In the genomic region with DNA sequence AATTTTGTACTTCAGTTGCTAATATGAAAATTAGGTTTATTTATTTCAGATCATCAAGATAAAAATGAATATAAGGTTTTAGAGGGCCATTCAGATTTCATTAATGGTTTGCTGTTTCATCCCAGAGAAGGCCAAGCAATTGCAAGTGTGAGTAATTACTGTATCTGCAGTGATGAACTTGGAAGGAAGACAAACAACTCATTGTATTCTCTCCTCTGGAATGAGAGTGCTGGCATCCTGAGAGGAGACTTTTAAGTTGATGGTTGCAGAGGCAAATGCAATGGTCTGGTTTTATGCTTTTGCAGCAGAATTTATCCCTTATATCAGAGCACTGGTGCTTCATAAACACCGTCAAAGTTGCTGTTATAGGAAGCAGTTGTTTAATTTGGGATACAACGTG, we compare ENCODE assay signal across 20 mouse cellular contexts. TPM values are rescaled to one million over a fixed set of nuclear protein-coding genes. Genes with fewer than 3 reads are reported as not detected.
A peak's percentile ranks its signal among the peaks of the same experiment; 100 is the strongest.
DNase-seq lines count a peak whose midpoint lies in the region; TF ChIP-seq lines count a peak whose summit lies in the region.
"Had no signal": no experiment of that assay in that cellular context is flagged by ENCODE, and none has a peak within 500 bp of the region (broad histone marks: within the 10 kb centered on the region; RNA-seq: fewer than 3 reads in every experiment).

No protein-coding gene starts in this region.

- no peak for TF ChIP-seq CTCF in layer of hippocampus, adult 2 months (conservative IDR thresholded peaks at IDR 0.05)

- no peak overlapping the region for H3K4me3 ChIP-seq in layer of hippocampus, adult 2 months

- intact Hi-C loops in heart, postnatal 10 days (cut with DNase I) = loop anchor here (5.0 kb wide), 1 partner anchor 92 kb away; no protein-coding TSS in a partner anchor

- H3K27ac ChIP-seq in layer of hippocampus, adult 2 months = 0 out of 2 replicates have a peak overlapping the region, but pooled peaks have one; percentile 8

- no peak for DNase-seq in layer of hippocampus, adult 2 months (ENCODE audit: low spot score in 2 of 2)
- DNase-seq in layer of hippocampus, adult 9-11 months = no peak
- DNase-seq in MN1 (ENCODE audit: low spot score) = peak; percentile 56
- DNase-seq in Muller cell, postnatal 12 days (ENCODE audit: inconsistent ontology term) = peak; percentile 82
- peak; percentile 12 for DNase-seq in brain, adult 2 months (ENCODE audit: low read depth, low spot score)
- DNase-seq in embryo, embryonic 10.5 days (ENCODE audit: low spot score) = no peak
- no peak for DNase-seq in heart, postnatal 10 days
- no peak for DNase-seq in thymus, postnatal 36 days
- DNase-seq: adrenal gland, adult 2 months; adrenal gland, adult 8-10 months; adrenal gland, postnatal 10 days; adrenal gland, postnatal 14 days; adrenal gland, postnatal 25 days; adrenal gland, postnatal 36 days; B cell, adult 2 months; cerebellum, adult 11 months; cerebellum, adult 11-12 months; cerebellum, adult 18-20 months; cerebellum, adult 2 months; cerebellum, adult 8-10 months had no signal

RNA-seq across cellular contexts. Expression of a gene that starts 27.2 kb away (rescaled TPM):
- total RNA-seq in layer of hippocampus, adult 2 months (2021) = 1 to 10 TPM; 2.7 to 3.5 TPM
- total RNA-seq in heart, postnatal 10 days (2021) = 1 to 10 TPM; 1.3 to 1.5 TPM

RNA-seq across cellular contexts. Expression of a gene that starts 45.9 kb away (rescaled TPM):
- total RNA-seq in layer of hippocampus, adult 2 months (2021) = 10 to 100 TPM; 92.7 to 99.2 TPM
- 10 to 100 TPM; 45.9 to 56.7 TPM for total RNA-seq in heart, postnatal 10 days (2021)

RNA-seq across cellular contexts. Expression of a gene that starts 46.0 kb away (rescaled TPM):
- total RNA-seq in layer of hippocampus, adult 2 months (2021) = 10 to 100 TPM; 15.2 to 15.6 TPM
- 1 to 10 TPM; 6.0 to 6.2 TPM for total RNA-seq in heart, postnatal 10 days (2021)

RNA-seq across cellular contexts. Expression of a gene that starts 46.0 kb away (rescaled TPM):
- 10 to 100 TPM in 1 of 2 experiments, 1 to 10 TPM in 1; 9.7 to 11.9 TPM for total RNA-seq in layer of hippocampus, adult 2 months (2021)
- total RNA-seq in heart, postnatal 10 days (2021) = 1 to 10 TPM; 4.5 to 5.1 TPM

Comparison
In these comparisons a context has a peak if more than half of its experiments do, and no peak if none do; other contexts are left out.
1. DNase-seq: peak in MN1 (single experiment), Muller cell, postnatal 12 days (single experiment) and brain, adult 2 months (single experiment); none in layer of hippocampus, adult 2 months (0 of 2), layer of hippocampus, adult 9-11 months (single experiment), embryo, embryonic 10.5 days (single experiment), heart, postnatal 10 days (0 of 2) and thymus, postnatal 36 days (0 of 2).